In the genomic region with DNA sequence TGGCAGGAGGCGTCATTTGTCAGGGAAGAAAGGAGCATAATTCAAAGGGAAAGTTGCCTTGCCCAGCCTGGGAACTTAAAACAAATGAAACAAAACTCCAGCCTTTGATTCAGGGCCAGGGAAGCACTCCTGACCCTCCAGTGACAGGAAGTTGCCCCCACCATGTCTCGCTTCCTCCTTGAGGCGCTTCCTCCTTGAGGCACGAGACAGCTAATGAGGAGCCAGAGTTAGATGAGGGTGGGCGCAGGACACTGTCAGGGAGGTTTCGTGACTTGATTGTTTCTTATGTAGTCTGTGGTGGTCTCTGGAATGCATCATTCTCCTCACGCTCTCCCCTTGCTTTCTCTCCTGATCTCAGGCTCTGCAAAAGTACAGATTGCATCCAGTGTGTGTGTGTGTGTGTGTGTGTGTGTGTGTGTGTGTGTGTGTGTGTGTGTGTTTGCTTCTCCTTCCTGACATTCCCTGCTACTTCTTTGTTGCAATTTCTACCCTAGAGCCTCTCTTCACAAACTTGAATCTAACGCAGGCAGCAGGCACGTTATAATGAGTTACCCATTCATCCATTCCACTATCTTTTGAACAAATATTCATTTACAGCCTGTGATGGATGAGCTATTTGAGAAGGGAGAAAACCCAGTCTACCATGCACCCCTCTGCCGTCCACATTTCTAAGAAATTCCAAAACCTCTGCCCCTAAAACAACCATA, we compare ENCODE assay signal across 9 mouse cellular contexts. TPM values are rescaled to one million over a fixed set of nuclear protein-coding genes. Genes with fewer than 3 reads are reported as not detected.
A peak's percentile ranks its signal among the peaks of the same experiment; 100 is the strongest.
DNase-seq lines count a peak whose midpoint lies in the region; ATAC-seq and TF ChIP-seq lines count a peak whose summit lies in the region.
"Had no signal": no experiment of that assay in that cellular context is flagged by ENCODE, and none has a peak within 500 bp of the region (broad histone marks: within the 10 kb centered on the region; RNA-seq: fewer than 3 reads in every experiment).

No protein-coding gene starts in this region.

- H3K4me3 ChIP-seq in gastrocnemius, adult 2 months, result 0 out of 2 replicates have a peak overlapping the region, but pooled peaks have one; percentile 7
- no peak overlapping the region for H3K4me3 ChIP-seq in neural tube, embryonic 11.5 days (ENCODE audit: low read depth, low read length)
- no peak overlapping the region for H3K4me3 ChIP-seq in stomach, postnatal 0 days (ENCODE audit: low read depth, low read length)
- H3K4me3 ChIP-seq: embryonic facial prominence, embryonic 15.5 days had no signal

- TF ChIP-seq EP300 in stomach, postnatal 0 days (optimal IDR thresholded peaks at IDR 0.05), result no peak

- DNase-seq in gastrocnemius, adult 2 months, result no peak
- no peak for DNase-seq in gastrocnemius, adult 8-10 months (ENCODE audit: low spot score in 2 of 2)
- DNase-seq in neural tube, embryonic 11.5 days (ENCODE audit: low spot score), result peak; percentile 28
- DNase-seq in neural tube, embryonic 10.5 days (ENCODE audit: extremely low spot score, low spot score), result no peak
- peak; percentile 23 for DNase-seq in lung, postnatal 10 days
- no peak for DNase-seq in stomach, postnatal 0 days (ENCODE audit: low spot score)
- no peak for DNase-seq in ovary, postnatal 10 days (ENCODE audit: low spot score)
- no peak for DNase-seq in Muller cell, postnatal 12 days (ENCODE audit: inconsistent ontology term)

- H3K9me3 ChIP-seq in neural tube, embryonic 11.5 days (ENCODE audit: control insufficient read depth, low read length), result no peaks in the 10 kb centered on the region
- H3K9me3 ChIP-seq in stomach, postnatal 0 days (ENCODE audit: control insufficient read depth, low read length), result no peaks in the 10 kb centered on the region
- H3K9me3 ChIP-seq: embryonic facial prominence, embryonic 15.5 days had no signal

- no peaks in the 10 kb centered on the region for H3K4me1 ChIP-seq in neural tube, embryonic 11.5 days (ENCODE audit: control insufficient read depth, insufficient read depth, low read length)
- H3K4me1 ChIP-seq in stomach, postnatal 0 days (replicated peaks; ENCODE audit: control insufficient read depth, insufficient read depth), result no peaks in the 10 kb centered on the region
- H3K4me1 ChIP-seq: embryonic facial prominence, embryonic 15.5 days had no signal

- no peaks in the 10 kb centered on the region for H3K36me3 ChIP-seq in neural tube, embryonic 11.5 days (ENCODE audit: control insufficient read depth, insufficient read depth, low read length)
- no peaks in the 10 kb centered on the region for H3K36me3 ChIP-seq in stomach, postnatal 0 days (ENCODE audit: control insufficient read depth, insufficient read depth, low read length)
- H3K36me3 ChIP-seq: embryonic facial prominence, embryonic 15.5 days had no signal

- 53% methylated on average over 10 of the region's 10 CpGs for WGBS in neural tube, embryonic 11.5 days
- WGBS in stomach, postnatal 0 days, result 20% methylated on average over 10 of the region's 10 CpGs

- intact Hi-C loops in gastrocnemius, adult 2 months (cut with DNase I), result no loop called here

- no peak for ATAC-seq in neural tube, embryonic 11.5 days (ENCODE audit: insufficient read depth, low FRiP score, low TSS enrichment)
- ATAC-seq in stomach, postnatal 0 days (ENCODE audit: low FRiP score, low TSS enrichment), result no peak

- H3K27ac ChIP-seq in gastrocnemius, adult 2 months, result no peak overlapping the region
- 0 out of 2 replicates have a peak overlapping the region, but pooled peaks have one; percentile 4 for H3K27ac ChIP-seq in neural tube, embryonic 11.5 days (ENCODE audit: low read depth, low read length)
- H3K27ac ChIP-seq in stomach, postnatal 0 days (replicated peaks), result no peak overlapping the region
- H3K27ac ChIP-seq: embryonic facial prominence, embryonic 15.5 days had no signal

- TF ChIP-seq CTCF in gastrocnemius, adult 2 months (IDR thresholded peaks at IDR 0.05), result no peak
- no peak for TF ChIP-seq CTCF in stomach, postnatal 0 days (IDR thresholded peaks at IDR 0.05; ENCODE audit: low read depth)

- no peak overlapping the region for H3K9ac ChIP-seq in neural tube, embryonic 11.5 days (ENCODE audit: low read length)
- H3K9ac ChIP-seq in stomach, postnatal 0 days (ENCODE audit: low read length), result no peak overlapping the region
- H3K9ac ChIP-seq: embryonic facial prominence, embryonic 15.5 days had no signal

- H3K27me3 ChIP-seq in neural tube, embryonic 11.5 days (ENCODE audit: control insufficient read depth, insufficient read depth, low read length), result no peaks in the 10 kb centered on the region
- H3K27me3 ChIP-seq in stomach, postnatal 0 days (ENCODE audit: control insufficient read depth, insufficient read depth, low read length), result no peaks in the 10 kb centered on the region
- H3K27me3 ChIP-seq: embryonic facial prominence, embryonic 15.5 days had no signal

- H3K4me2 ChIP-seq in neural tube, embryonic 11.5 days (ENCODE audit: low read depth), result no peak overlapping the region
- 0 out of 2 replicates have a peak overlapping the region, but pooled peaks have one; percentile 12 for H3K4me2 ChIP-seq in stomach, postnatal 0 days (replicated peaks; ENCODE audit: low read depth)
- H3K4me2 ChIP-seq: embryonic facial prominence, embryonic 15.5 days had no signal

RNA-seq across cellular contexts. Expression of a gene that starts 33.6 kb away (rescaled TPM):
- 10 to 100 TPM; 33.0 to 36.4 TPM for total RNA-seq in gastrocnemius, adult 2 months (2021)
- 10 to 100 TPM; 31.2 to 40.7 (median 32.3) TPM for total RNA-seq in gastrocnemius, adult 8-10 months (2022)
- polyA plus RNA-seq in neural tube, embryonic 11.5 days (2014; fragmentation: Nextera tagmentation; extraction: Ambion mirVana), result 31.8 and 32.0 TPM in 2 replicates
- polyA plus RNA-seq in stomach, postnatal 0 days (2015; fragmentation: Nextera tagmentation; extraction: Ambion mirVana), result 30.1 and 36.3 TPM in 2 replicates

RNA-seq across cellular contexts. Expression of a gene that starts 44.7 kb away (rescaled TPM):
- total RNA-seq in gastrocnemius, adult 2 months (2021), result 100 to 1,000 TPM; 138 to 172 TPM
- total RNA-seq in gastrocnemius, adult 8-10 months (2022), result 100 to 1,000 TPM; 152 to 185 (median 171) TPM
- polyA plus RNA-seq in neural tube, embryonic 11.5 days (2014; fragmentation: Nextera tagmentation; extraction: Ambion mirVana), result 87.7 and 90.2 TPM in 2 replicates
- polyA plus RNA-seq in stomach, postnatal 0 days (2015; fragmentation: Nextera tagmentation; extraction: Ambion mirVana), result 53.5 and 56.7 TPM in 2 replicates

Comparison
In these comparisons a context has a peak if more than half of its experiments do, and no peak if none do; other contexts are left out.
1. DNase-seq: peak in neural tube, embryonic 11.5 days (single experiment) and lung, postnatal 10 days (single experiment); none in gastrocnemius, adult 2 months (single experiment), gastrocnemius, adult 8-10 months (0 of 2), neural tube, embryonic 10.5 days (single experiment), stomach, postnatal 0 days (single experiment), ovary, postnatal 10 days (single experiment) and Muller cell, postnatal 12 days (single experiment).